Comparison of ENCODE assay signal across 10 mouse cellular contexts in genomic region chr7:133971086-133971485, GRCm38 (mm10).
A peak's percentile ranks its signal among the peaks of the same experiment; 100 is the strongest.
DNase-seq lines count a peak whose midpoint lies in the region.
"Had no signal": no experiment of that assay in that cellular context is flagged by ENCODE, and none has a peak within 500 bp of the region (broad histone marks: within the 10 kb centered on the region; RNA-seq: fewer than 3 reads in every experiment).

No protein-coding gene starts in this region.

- intact Hi-C loops in gastrocnemius, postnatal 14 days (cut with DNase I; ENCODE audit: low total_unique reads): no loop called here
- intact Hi-C loops in heart, postnatal 10 days (cut with DNase I): no loop called here

- peak; percentile 20 for DNase-seq in kidney, adult 9 months
- no peak for DNase-seq in kidney, postnatal 10 days
- peak; percentile 42 for DNase-seq in gastrocnemius, postnatal 14 days
- DNase-seq in heart, postnatal 10 days: peak; percentile 52 to 55
- DNase-seq in lung, postnatal 25 days (ENCODE audit: low spot score): peak; percentile 71
- no peak for DNase-seq in spleen, adult 12 weeks (ENCODE audit: low spot score)
- no peak for DNase-seq in layer of hippocampus, adult 9-10 months (ENCODE audit: low spot score)
- no peak for DNase-seq in kidney, adult 18-20 months
- DNase-seq: cerebellum, adult 9-11 months; thymus, adult 18-20 months had no signal

Comparison
In these comparisons a context has a peak if more than half of its experiments do, and no peak if none do; other contexts are left out.
1. DNase-seq: peak in kidney, adult 9 months (single experiment), gastrocnemius, postnatal 14 days (single experiment), heart, postnatal 10 days (2 of 2) and lung, postnatal 25 days (single experiment); none in kidney, postnatal 10 days (single experiment), spleen, adult 12 weeks (single experiment), layer of hippocampus, adult 9-10 months (single experiment) and kidney, adult 18-20 months (single experiment).